Mouse (Mus musculus): ENCODE data around the gene Dnajc25. TPM values are rescaled to one million over a fixed set of nuclear protein-coding genes. Genes with fewer than 3 reads are reported as not detected.

Dnajc25 gene
- total RNA-seq, 2 experiments from 2014 or later: 11.8 to 14.6 TPM

DNA sequence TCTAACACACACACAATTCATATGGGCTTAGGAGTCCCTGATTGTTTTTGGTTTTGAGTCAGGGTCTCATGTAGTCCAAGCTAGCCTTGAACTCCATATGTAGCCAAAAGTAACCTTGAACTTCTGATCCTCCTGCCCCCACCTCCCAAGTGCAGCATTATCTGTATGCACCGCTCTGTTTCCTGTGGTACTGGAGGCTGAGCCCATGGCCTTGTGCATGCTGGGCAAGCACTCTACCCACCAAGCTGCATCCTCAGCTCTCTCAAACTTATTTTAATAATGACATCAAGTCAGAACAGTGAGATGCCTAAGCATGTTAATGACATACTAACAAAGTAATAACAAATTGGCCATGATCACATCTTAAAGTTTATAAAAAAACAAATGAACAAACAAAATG is 56.2 kb downstream of the Dnajc25 start:
- no peak for ATAC-seq (ENCODE audit: poor library complexity, severe bottlenecking)

DNA sequence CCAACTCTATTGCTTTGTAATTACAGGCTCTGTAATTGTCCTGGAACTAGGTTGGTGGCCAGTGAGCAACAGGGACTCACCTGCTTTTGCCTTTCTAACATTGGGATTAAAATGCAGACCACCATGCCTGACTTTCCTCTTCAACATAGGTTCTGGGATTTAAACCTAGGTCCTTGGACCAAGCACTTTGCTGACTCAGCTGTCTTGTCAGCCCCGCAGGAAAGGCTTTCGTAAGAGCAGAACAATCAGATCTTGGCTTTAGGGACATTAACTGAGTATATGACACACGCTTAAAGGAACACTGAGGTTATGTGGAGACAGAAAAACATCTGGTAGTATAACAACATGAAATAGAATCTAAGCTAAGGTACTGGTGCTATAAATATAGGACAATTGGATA is 63.1 kb downstream of the Dnajc25 start:
- no peak for ATAC-seq (ENCODE audit: poor library complexity, severe bottlenecking)

DNA sequence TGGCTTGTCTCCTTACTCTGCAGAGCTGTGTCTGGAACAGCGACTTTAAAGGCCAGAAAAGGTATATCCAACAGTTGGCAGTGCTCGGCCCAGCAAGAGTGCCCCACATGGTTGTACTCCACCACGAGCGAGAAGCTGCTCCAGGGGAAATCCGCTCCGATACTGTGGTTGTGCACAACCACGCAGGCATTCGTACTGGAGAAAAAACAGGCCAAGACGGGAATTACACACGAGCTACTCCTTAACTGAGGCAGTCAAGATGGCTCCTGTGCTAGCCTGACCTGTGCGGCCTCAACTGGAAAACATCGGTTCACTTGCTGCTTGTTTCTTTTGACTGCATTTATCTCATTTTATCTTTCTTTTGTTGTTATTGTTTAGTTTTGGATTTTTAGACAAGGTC is 67.7 kb downstream of the Dnajc25 start:
- no peak for ATAC-seq (ENCODE audit: poor library complexity, severe bottlenecking)

DNA sequence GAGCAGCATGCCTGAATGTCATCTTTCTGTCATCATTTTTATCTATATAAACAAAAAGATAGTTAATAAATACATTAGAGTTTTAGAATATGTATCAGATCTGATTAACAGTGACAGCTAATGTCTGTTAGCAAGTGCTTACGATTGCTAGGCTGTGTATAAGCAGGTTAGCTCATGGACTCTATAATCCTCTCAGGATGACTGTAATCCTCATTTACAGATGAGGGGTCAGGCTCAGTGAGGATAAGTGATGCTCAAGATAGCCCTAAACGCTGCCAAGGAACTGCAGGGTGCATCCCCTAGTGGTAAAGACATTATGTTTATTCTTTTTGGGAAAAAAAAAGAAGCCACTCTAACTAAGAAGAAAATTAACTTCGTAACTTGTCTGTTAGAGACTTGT is 74.4 kb downstream of the Dnajc25 start:
- no peak for ATAC-seq (ENCODE audit: poor library complexity, severe bottlenecking)

Other genes starting within 250 kb of the Dnajc25 start
- 0.16 TPM in 1 of 2 replicates, not detected in the other for gene Olfr267, start 207.3 kb upstream of the Dnajc25 start, total RNA-seq (2015)
- gene Olfr267, start 207.3 kb upstream of the Dnajc25 start, total RNA-seq (2017): not detected in 2 replicates
- gene Ecpas, start 82.3 kb upstream of the Dnajc25 start, total RNA-seq (2015): 48.3 and 76.1 TPM in 2 replicates
- 42.4 and 43.3 TPM in 2 replicates for gene Ecpas, start 82.3 kb upstream of the Dnajc25 start, total RNA-seq (2017)
- not detected in 2 replicates for gene Zkscan16, start 51.4 kb upstream of the Dnajc25 start, total RNA-seq (2015)
- gene Zkscan16, start 51.4 kb upstream of the Dnajc25 start, total RNA-seq (2017): not detected in 2 replicates
- gene Ptgr1, start 7.9 kb upstream of the Dnajc25 start, total RNA-seq (2015): 33.1 and 36.4 TPM in 2 replicates
- gene Ptgr1, start 7.9 kb upstream of the Dnajc25 start, total RNA-seq (2017): 25.7 and 29.0 TPM in 2 replicates
- gene Gm20503, start 8.1 kb downstream of the Dnajc25 start, total RNA-seq (2015): not detected in 2 replicates
- not detected in 2 replicates for gene Gm20503, start 8.1 kb downstream of the Dnajc25 start, total RNA-seq (2017)
- gene Gng10, start 40.0 kb downstream of the Dnajc25 start, total RNA-seq (2015): 266 and 325 TPM in 2 replicates
- 179 and 182 TPM in 2 replicates for gene Gng10, start 40.0 kb downstream of the Dnajc25 start, total RNA-seq (2017)
- not detected in 2 replicates for gene AI481877, start 143.9 kb downstream of the Dnajc25 start, total RNA-seq (2015)
- gene AI481877, start 143.9 kb downstream of the Dnajc25 start, total RNA-seq (2017): not detected in 2 replicates
- 47.6 and 53.4 TPM in 2 replicates for gene Ugcg, start 194.2 kb downstream of the Dnajc25 start, total RNA-seq (2015)
- gene Ugcg, start 194.2 kb downstream of the Dnajc25 start, total RNA-seq (2017): 28.9 and 32.8 TPM in 2 replicates

All from megakaryocyte, adult 5-6 weeks (primary cell).